Mouse (Mus musculus) stomach, postnatal 0 days (tissue): ENCODE measurements around the gene Sapcd1.

Source experiments
- CTCF ChIP-seq: IDR thresholded peaks from 2 replicates; pipeline ENCODE4 v1.5.1; 2016; ENCODE audit warnings: antibody characterized with exemption, low read depth, mild to moderate bottlenecking, moderate library complexity
- EP300 ChIP-seq: optimal IDR thresholded peaks from 2 replicates; pipeline ENCODE3; 2016; ENCODE audit warnings: antibody characterized with exemption

- TF ChIP-seq CTCF: peak; percentile 85
- no peak for TF ChIP-seq EP300
Measured at GRCm38 (mm10) chr17:34984218-34984617, 43.6 kb downstream of the Sapcd1 start.
